Mouse (Mus musculus) kidney, embryonic 14.5 days (tissue): ENCODE data around the gene Pgam2. TPM values are rescaled to one million over a fixed set of nuclear protein-coding genes. Genes with fewer than 3 reads are reported as not detected.

ENCODE experiments used
- ATAC-seq: fragments of 200-750 bp; cut with Nextera tagmentation; 2 replicates; pipeline ENCODE4 v1.8.0; 2017; ENCODE audit warnings: moderate number of reproducible peaks, mild to moderate bottlenecking, moderate TSS enrichment, moderate library complexity; ENCODE audit not compliant: low FRiP score, low TSS enrichment
- H3K27ac ChIP-seq: fragments of 300-500 bp; sonication (generic); 2 replicates; pipeline ENCODE4 v1.5.1; 2014; ENCODE audit warnings: low read depth, mild to moderate bottlenecking, low read length, moderate library complexity, mixed read lengths
- H3K27me3 ChIP-seq: fragments of 300-500 bp; sonication (generic); 2 replicates; pipeline ENCODE4 v1.6.1; 2014; ENCODE audit warnings: mild to moderate bottlenecking, low read length; ENCODE audit not compliant: control insufficient read depth, insufficient read depth
- H3K36me3 ChIP-seq: fragments of 300-500 bp; sonication (generic); 2 replicates; pipeline ENCODE4 v1.6.1; 2014; ENCODE audit warnings: low read length, mixed read lengths; ENCODE audit not compliant: control insufficient read depth, insufficient read depth
- H3K4me1 ChIP-seq: fragments of 300-500 bp; sonication (generic); 2 replicates; pipeline ENCODE4 v1.6.1; 2014; ENCODE audit warnings: low read length, mixed read lengths; ENCODE audit not compliant: control insufficient read depth, insufficient read depth
- H3K4me2 ChIP-seq: fragments of 300-500 bp; sonication (generic); replicated peaks from 2 replicates; pipeline ENCODE4 v1.6.1; 2014; ENCODE audit warnings: low read depth, mild to moderate bottlenecking, low read length
- H3K4me3 ChIP-seq: fragments of 300-500 bp; sonication (generic); 2 replicates; pipeline ENCODE4 v1.5.1; 2014; ENCODE audit warnings: mild to moderate bottlenecking, low read length
- H3K9ac ChIP-seq: fragments of 300-500 bp; sonication (generic); 2 replicates; pipeline ENCODE4 v1.6.1; 2014; ENCODE audit warnings: low read depth, mild to moderate bottlenecking, low read length, moderate library complexity
- H3K9me3 ChIP-seq: fragments of 300-500 bp; sonication (generic); 2 replicates; pipeline ENCODE4 v1.6.1; 2016; ENCODE audit warnings: low read length; ENCODE audit not compliant: control insufficient read depth
- WGBS: fragments of 180-500 bp; shearing (Covaris S2); extraction: QIAGEN DNeasy Blood & Tissue Kit; methylation state at CpG from one replicate; pipeline ENCODE4 v1.1.7; 2014; 5-methylcytosine and 5-hydroxymethylcytosine counted together
- polyA plus RNA-seq: library from polyadenylated mRNA; unstranded; fragments of >200 nt; fragmentation: Nextera tagmentation; extraction: Ambion mirVana; gene quantifications from 2 replicates; pipeline ENCODE4 v1.2.1, GENCODE M21; 2014

The Pgam2 gene
- 3.3 and 4.4 TPM in 2 replicates for polyA plus RNA-seq

DNA sequence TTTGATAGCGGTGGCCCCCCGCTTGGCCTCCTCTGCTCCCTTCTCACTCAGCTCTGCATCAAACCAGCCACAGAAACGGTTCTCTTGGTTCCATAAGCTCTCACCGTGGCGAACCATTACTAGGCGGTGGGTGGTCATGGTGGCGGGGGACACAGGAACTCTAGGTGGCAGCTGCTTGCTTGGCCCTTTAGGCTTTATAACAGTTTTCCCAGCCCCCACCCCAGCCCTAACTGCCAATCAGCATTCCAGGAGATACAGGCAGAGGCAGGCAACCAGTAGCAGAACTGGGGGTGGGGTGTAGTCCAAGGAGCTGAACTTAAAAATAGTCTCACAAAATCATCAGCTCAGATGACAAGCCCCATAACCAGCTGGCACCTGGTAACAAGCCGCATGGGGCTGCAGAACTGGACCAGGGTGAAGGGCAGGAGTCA is at the start of gene Pgam2:
Gene Pgam2, minus strand, starts transcription at position 183 of the 431 bp plus-strand sequence.
- H3K9me3 ChIP-seq: no peaks in the 10 kb centered on the region
- H3K4me2 ChIP-seq: no peak within 1 kb of the TSS
- no peak within 1 kb of the TSS for H3K9ac ChIP-seq
- no peak within 1 kb of the TSS for H3K4me3 ChIP-seq
- no peaks in the 10 kb centered on the region for H3K27me3 ChIP-seq
- no peak within 1 kb of the TSS for H3K27ac ChIP-seq
- no peak for ATAC-seq
- 56% methylated on average over 8 of the region's 8 CpGs for WGBS
- H3K36me3 ChIP-seq: peaks cover 20% of the 10 kb centered on the region
- no peaks in the 10 kb centered on the region; the same call in 1 of the 2 replicates for H3K4me1 ChIP-seq

DNA sequence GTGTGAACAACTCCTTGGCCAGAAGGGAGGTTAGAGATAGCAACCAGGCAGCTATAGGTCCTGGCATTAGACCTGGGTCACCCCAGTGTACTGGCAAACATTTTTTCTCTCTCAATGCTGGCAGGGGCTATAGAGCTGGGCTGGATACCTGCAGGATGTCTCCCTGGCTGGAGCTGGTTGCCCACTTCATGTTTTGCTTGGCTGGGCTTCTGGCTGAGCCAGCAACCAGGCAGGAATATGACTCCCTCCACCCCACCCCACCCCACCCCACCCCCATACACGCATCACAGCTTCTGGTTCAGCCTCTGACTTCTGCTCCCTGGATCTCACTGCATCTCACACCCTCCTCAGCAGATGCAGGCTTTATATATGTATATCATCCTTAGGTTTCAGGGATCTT is 48.8 kb upstream of the Pgam2 start:
- 15% methylated on average over 1 of the region's 1 CpGs for WGBS
- no peaks in the 10 kb centered on the region for H3K9me3 ChIP-seq
- no peak overlapping the region for H3K4me3 ChIP-seq
- H3K36me3 ChIP-seq: no peaks in the 10 kb centered on the region
- peak; percentile 56 for ATAC-seq
- no peaks in the 10 kb centered on the region for H3K27me3 ChIP-seq
- H3K27ac ChIP-seq: no peak overlapping the region; the same call in 1 of the 2 replicates
- H3K9ac ChIP-seq: no peak overlapping the region
- H3K4me1 ChIP-seq: peaks cover 17% of the 10 kb centered on the region
- H3K4me2 ChIP-seq: no peak overlapping the region

- Histone ChIP-seq H3K4me2 (no peak overlapping the region), H3K27ac (no peak overlapping the region; the same call in 1 of the 2 replicates), H3K36me3 (no peaks in the 10 kb centered on the region), H3K9me3 (no peaks in the 10 kb centered on the region), H3K27me3 (no peaks in the 10 kb centered on the region), H3K4me3 (no peak overlapping the region), H3K9ac (no peak overlapping the region), H3K4me1 (peaks cover 17% of the 10 kb centered on the region)
- ATAC-seq: no peak
- WGBS: 59% methylated on average over 4 of the region's 4 CpGs
Observed at GRCm38 (mm10) chr11:5851021-5851736, 47.6 kb upstream of the Pgam2 start.

- Histone ChIP-seq H3K4me1 (peaks cover 17% of the 10 kb centered on the region), H3K4me3 (no peak overlapping the region), H3K9me3 (no peaks in the 10 kb centered on the region), H3K27me3 (no peaks in the 10 kb centered on the region), H3K36me3 (no peaks in the 10 kb centered on the region), H3K4me2 (no peak overlapping the region), H3K27ac (no peak overlapping the region), H3K9ac (no peak overlapping the region)
- no peak for ATAC-seq
- 67% methylated on average over 5 of the region's 5 CpGs for WGBS
Observed at GRCm38 (mm10) chr11:5850452-5850851, 46.9 kb upstream of the Pgam2 start.

GRCm38 (mm10) chr11:5849316-5849715 is 45.8 kb upstream of the Pgam2 start:
- Histone ChIP-seq H3K27me3 (no peaks in the 10 kb centered on the region), H3K36me3 (no peaks in the 10 kb centered on the region), H3K27ac (no peak overlapping the region), H3K4me2 (no peak overlapping the region), H3K9me3 (no peaks in the 10 kb centered on the region), H3K4me1 (peaks cover 17% of the 10 kb centered on the region), H3K4me3 (no peak overlapping the region), H3K9ac (no peak overlapping the region)
- WGBS: 79% methylated on average over 2 of the region's 2 CpGs
- no peak for ATAC-seq

DNA sequence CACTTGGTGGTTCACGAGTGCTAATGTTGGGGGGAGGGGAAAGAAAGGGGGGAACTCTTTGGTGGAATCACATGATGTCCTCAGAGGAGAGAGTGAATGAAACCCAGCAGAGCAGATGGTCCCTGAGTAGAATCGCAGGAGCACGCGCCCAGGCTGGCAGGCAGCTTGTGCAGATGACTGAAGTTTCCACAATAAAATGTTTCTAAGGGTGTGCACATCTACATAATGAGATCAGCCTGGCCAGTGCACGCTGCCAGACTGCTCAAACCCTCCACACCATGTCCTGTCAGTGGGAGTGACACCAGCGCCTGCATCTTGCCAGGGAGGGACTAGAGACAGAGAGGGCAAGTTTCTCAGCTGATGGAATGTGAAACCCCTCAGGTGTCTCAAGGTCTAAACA is 45.2 kb upstream of the Pgam2 start:
- Histone ChIP-seq H3K27me3 (no peaks in the 10 kb centered on the region), H3K4me1 (peaks cover 17% of the 10 kb centered on the region), H3K9me3 (no peaks in the 10 kb centered on the region), H3K9ac (no peak overlapping the region), H3K4me2 (no peak overlapping the region), H3K27ac (no peak overlapping the region), H3K4me3 (no peak overlapping the region), H3K36me3 (no peaks in the 10 kb centered on the region)
- ATAC-seq: no peak
- WGBS: 72% methylated on average over 6 of the region's 6 CpGs

DNA sequence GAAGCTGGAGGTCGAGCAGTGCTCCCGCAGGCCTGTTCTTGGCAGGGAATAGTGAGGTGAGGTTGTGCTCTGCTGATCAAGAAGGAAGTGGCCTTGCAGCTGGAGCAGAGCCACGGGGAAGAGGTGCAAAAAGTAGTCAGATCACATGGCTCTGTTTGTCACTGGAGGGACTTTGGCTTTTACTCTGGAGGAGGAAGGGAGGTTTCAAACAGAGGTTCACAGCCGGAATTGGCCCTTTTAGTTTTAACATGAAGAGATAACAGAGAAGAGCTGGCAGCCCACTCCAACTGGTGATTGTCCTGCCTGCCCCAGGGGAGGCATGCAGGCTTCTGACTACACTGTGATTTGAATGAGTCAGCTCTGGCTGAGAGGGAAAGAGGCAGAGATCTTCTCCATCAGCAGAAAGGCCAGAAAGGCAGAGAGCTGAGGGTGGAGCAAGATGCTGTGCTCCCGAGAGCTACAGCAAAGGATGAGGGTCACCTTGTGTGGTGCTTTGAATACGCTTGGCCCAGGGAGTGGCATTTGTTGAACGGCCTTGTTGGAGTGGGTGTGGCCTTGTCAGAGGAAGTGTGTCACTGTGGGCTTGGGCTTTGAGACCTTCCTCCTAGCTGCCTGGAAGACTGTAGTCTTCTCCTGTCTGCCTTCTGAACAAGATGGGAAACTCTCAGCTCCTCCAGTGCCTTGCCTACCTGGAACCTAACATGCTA is 43.3 kb upstream of the Pgam2 start:
- no peak overlapping the region for H3K4me2 ChIP-seq
- no peak overlapping the region for H3K4me3 ChIP-seq
- 63% methylated on average over 7 of the region's 7 CpGs for WGBS
- no peaks in the 10 kb centered on the region for H3K9me3 ChIP-seq
- H3K36me3 ChIP-seq: no peaks in the 10 kb centered on the region
- H3K27ac ChIP-seq: peak overlapping the region; percentile 32; the same call in 1 of the 2 replicates
- peaks cover 9% of the 10 kb centered on the region for H3K4me1 ChIP-seq
- no peaks in the 10 kb centered on the region for H3K27me3 ChIP-seq
- ATAC-seq: no peak
- H3K9ac ChIP-seq: no peak overlapping the region

DNA sequence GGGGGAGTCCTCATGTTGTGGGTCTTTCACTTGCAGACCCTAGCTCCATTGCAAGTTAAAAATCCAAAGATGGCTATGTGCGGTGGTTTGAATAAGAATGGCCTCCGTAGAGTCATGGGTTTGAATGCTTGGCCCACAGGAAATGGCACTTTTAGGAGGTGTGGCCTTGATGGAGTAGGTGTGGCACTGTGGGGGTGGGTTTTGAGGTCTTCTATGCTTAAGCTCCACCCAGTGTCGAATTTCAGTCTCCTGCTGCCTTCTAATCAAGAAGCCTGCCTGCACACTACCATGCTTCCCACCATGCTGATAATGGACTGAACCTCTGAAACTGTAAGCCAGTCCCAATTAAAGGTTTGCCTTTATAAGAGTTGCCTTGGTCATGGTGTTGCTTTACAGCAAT is 39.6 kb upstream of the Pgam2 start:
- H3K27ac ChIP-seq: no peak overlapping the region
- no peak overlapping the region for H3K4me2 ChIP-seq
- no peaks in the 10 kb centered on the region for H3K9me3 ChIP-seq
- no peak overlapping the region for H3K9ac ChIP-seq
- WGBS: 81% methylated on average over 3 of the region's 3 CpGs
- no peaks in the 10 kb centered on the region for H3K36me3 ChIP-seq
- H3K4me3 ChIP-seq: no peak overlapping the region
- no peaks in the 10 kb centered on the region for H3K4me1 ChIP-seq
- no peak for ATAC-seq
- H3K27me3 ChIP-seq: no peaks in the 10 kb centered on the region

- H3K4me3 ChIP-seq: no peak overlapping the region
- no peak overlapping the region for H3K27ac ChIP-seq
- H3K36me3 ChIP-seq: no peaks in the 10 kb centered on the region
- WGBS: 96% methylated on average over 2 of the region's 2 CpGs
- H3K27me3 ChIP-seq: no peaks in the 10 kb centered on the region
- no peaks in the 10 kb centered on the region; the same call in 1 of the 2 replicates for H3K4me1 ChIP-seq
- H3K9ac ChIP-seq: no peak overlapping the region
- ATAC-seq: no peak
- no peaks in the 10 kb centered on the region for H3K9me3 ChIP-seq
- H3K4me2 ChIP-seq: no peak overlapping the region
Observed at GRCm38 (mm10) chr11:5841751-5842150, 38.2 kb upstream of the Pgam2 start.
